Mouse (Mus musculus) testis, postnatal 14 days (tissue): ENCODE data around the gene Vamp2.

Experiments used
- DNase-seq: peaks from one replicate; pipeline ENCODE4 v3.0.0; 2021; ENCODE audit warnings: low spot score

Vamp2 gene

GRCm38 (mm10) chr11:69116843-69117242 lies 28.6 kb downstream of the Vamp2 start:
- DNase-seq = no peak

GRCm38 (mm10) chr11:69117737-69118695 lies 29.7 kb downstream of the Vamp2 start:
- peak; percentile 73 for DNase-seq

GRCm38 (mm10) chr11:69118765-69119164 lies 30.5 kb downstream of the Vamp2 start:
- DNase-seq = peak; percentile 83

- DNase-seq = peak; percentile 13
Measured at GRCm38 (mm10) chr11:69119446-69120155, 31.3 kb downstream of the Vamp2 start.

- peak; percentile 63 for DNase-seq
Measured at GRCm38 (mm10) chr11:69120221-69121000, 32.1 kb downstream of the Vamp2 start, which contains the start of gene Hes7. TSS of gene Hes7 (plus strand) at chr11:69120404.

- peak; percentile 46 for DNase-seq
Measured at GRCm38 (mm10) chr11:69121001-69121740, 32.9 kb downstream of the Vamp2 start.

GRCm38 (mm10) chr11:69121741-69122335 lies 33.5 kb downstream of the Vamp2 start:
- no peak for DNase-seq

GRCm38 (mm10) chr11:69122336-69122951 lies 34.2 kb downstream of the Vamp2 start, which contains the start of gene 9130213A22Rik:
TSS of gene 9130213A22Rik (minus strand) at chr11:69122589.
- DNase-seq = peak; percentile 84

- DNase-seq = peak; percentile 86
Measured at GRCm38 (mm10) chr11:69123056-69123692, 34.9 kb downstream of the Vamp2 start.

- peak; percentile 88 for DNase-seq
Measured at GRCm38 (mm10) chr11:69123693-69124497, 35.6 kb downstream of the Vamp2 start.

- peak; percentile 66 for DNase-seq
Measured at GRCm38 (mm10) chr11:69124498-69124847, 36.2 kb downstream of the Vamp2 start.

GRCm38 (mm10) chr11:69125041-69125851 lies 37.0 kb downstream of the Vamp2 start:
- peak; percentile 81 for DNase-seq

- DNase-seq = no peak
Measured at GRCm38 (mm10) chr11:69125852-69125918, 37.4 kb downstream of the Vamp2 start, which contains the start of gene Aloxe3. TSS of gene Aloxe3 (plus strand) at chr11:69125896.

GRCm38 (mm10) chr11:69125919-69126705 lies 37.8 kb downstream of the Vamp2 start:
- peak; percentile 16 for DNase-seq

GRCm38 (mm10) chr11:69126706-69127095 lies 38.4 kb downstream of the Vamp2 start:
- DNase-seq = peak; percentile 4

- no peak for DNase-seq
Measured at GRCm38 (mm10) chr11:69128426-69129122, 40.3 kb downstream of the Vamp2 start.

- DNase-seq = no peak
Measured at GRCm38 (mm10) chr11:69133566-69133922, 45.3 kb downstream of the Vamp2 start.
